Mouse (Mus musculus) limb, embryonic 15.5 days (tissue): ENCODE results near the gene Gm10190. TPM values are rescaled to one million over a fixed set of nuclear protein-coding genes. Genes with fewer than 3 reads are reported as not detected.

Experiments used
- ATAC-seq: fragments of 200-750 bp; cut with Nextera tagmentation; 2 replicates; pipeline ENCODE4 v1.8.0; 2017; ENCODE audit warnings: low read depth, moderate TSS enrichment; ENCODE audit not compliant: insufficient number of reproducible peaks, low FRiP score, low TSS enrichment
- H3K27ac ChIP-seq: fragments of 300-500 bp; sonication (generic); 2 replicates; pipeline ENCODE4 v1.5.1; 2015; ENCODE audit warnings: moderate library complexity, mild to moderate bottlenecking, inconsistent platforms
- H3K27me3 ChIP-seq: fragments of 300-500 bp; sonication (generic); 2 replicates; pipeline ENCODE4 v1.6.1; 2015; ENCODE audit warnings: inconsistent platforms
- H3K36me3 ChIP-seq: fragments of 300-500 bp; sonication (generic); 2 replicates; pipeline ENCODE4 v1.6.1; 2015; ENCODE audit warnings: inconsistent platforms
- H3K4me1 ChIP-seq: fragments of 300-500 bp; sonication (generic); 2 replicates; pipeline ENCODE4 v1.6.1; 2015; ENCODE audit warnings: inconsistent platforms
- H3K4me2 ChIP-seq: fragments of 300-500 bp; sonication (generic); 2 replicates; pipeline ENCODE4 v1.6.1; 2015; ENCODE audit warnings: mild to moderate bottlenecking, inconsistent platforms
- H3K4me3 ChIP-seq: fragments of 300-500 bp; sonication (generic); 2 replicates; pipeline ENCODE4 v1.5.1; 2015; ENCODE audit warnings: mild to moderate bottlenecking, inconsistent platforms
- H3K9ac ChIP-seq: fragments of 300-500 bp; sonication (generic); 2 replicates; pipeline ENCODE4 v1.6.1; 2015; ENCODE audit warnings: inconsistent platforms
- H3K9me3 ChIP-seq: fragments of 300-500 bp; sonication (generic); 2 replicates; pipeline ENCODE4 v1.6.1; 2016; ENCODE audit warnings: inconsistent platforms
- WGBS: fragments of 180-500 bp; shearing (Covaris S2); methylation state at CpG from one replicate; pipeline ENCODE4 v1.1.7; 2015; 5-methylcytosine and 5-hydroxymethylcytosine counted together
- polyA plus RNA-seq: library from polyadenylated mRNA; unstranded; fragments of >200 nt; fragmentation: Nextera tagmentation; extraction: Ambion mirVana; gene quantifications from 2 replicates; pipeline ENCODE4 v1.2.1, GENCODE M21; 2015

Gene Gm10190
- polyA plus RNA-seq, 1 experiment from 2014 or later, result 2.4 TPM

DNA sequence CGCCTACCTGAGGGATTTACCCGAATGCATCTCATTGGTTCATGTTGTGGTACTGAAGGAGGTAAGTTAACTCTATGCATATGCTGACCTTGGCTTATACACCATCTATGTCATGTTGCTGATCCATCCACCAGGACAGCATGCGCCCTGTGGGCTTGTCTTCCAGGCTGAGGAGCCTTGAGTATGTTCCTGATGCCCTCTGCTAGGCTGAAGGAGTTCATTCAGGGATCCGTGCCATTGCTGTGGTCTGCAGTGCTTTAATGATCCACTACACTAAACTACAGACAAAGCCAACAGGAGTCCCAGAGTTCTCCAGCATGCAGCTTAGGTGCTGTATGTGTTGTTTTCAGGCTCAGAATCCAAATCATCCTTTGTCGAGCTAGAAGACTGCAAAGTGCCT, 6.1 kb downstream of the Gm10190 start:
- H3K4me2 ChIP-seq, result no peak overlapping the region
- H3K27ac ChIP-seq, result no peak overlapping the region
- no peaks in the 10 kb centered on the region for H3K36me3 ChIP-seq
- no peak overlapping the region for H3K9ac ChIP-seq
- WGBS, result 83% methylated on average over 5 of the region's 5 CpGs
- H3K4me3 ChIP-seq, result no peak overlapping the region
- no peaks in the 10 kb centered on the region for H3K4me1 ChIP-seq
- no peaks in the 10 kb centered on the region for H3K27me3 ChIP-seq
- no peak for ATAC-seq
- H3K9me3 ChIP-seq, result no peaks in the 10 kb centered on the region

DNA sequence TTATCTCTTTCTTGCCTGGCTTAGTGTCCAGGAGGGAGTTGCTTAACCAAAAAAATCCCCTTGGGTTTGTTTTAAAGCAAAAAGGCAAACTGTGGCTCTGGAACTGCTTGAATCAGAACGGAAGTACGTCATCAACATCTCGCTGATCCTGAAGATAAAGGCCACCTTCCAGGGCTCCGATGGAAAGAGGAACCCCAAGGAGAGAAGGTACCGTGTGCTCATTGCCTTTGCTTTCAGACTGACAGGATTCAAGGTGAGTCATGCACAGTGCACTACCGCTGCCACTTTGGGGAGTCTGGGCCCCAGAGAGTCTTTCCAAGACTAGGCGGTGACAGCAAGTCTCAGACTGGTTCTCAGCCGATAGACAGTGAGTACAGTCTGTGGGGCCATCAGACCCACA, 13.1 kb downstream of the Gm10190 start:
- Histone ChIP-seq H3K9me3 (no peaks in the 10 kb centered on the region), H3K4me1 (no peaks in the 10 kb centered on the region), H3K27ac (no peak overlapping the region), H3K9ac (no peak overlapping the region), H3K36me3 (no peaks in the 10 kb centered on the region), H3K27me3 (no peaks in the 10 kb centered on the region), H3K4me2 (no peak overlapping the region), H3K4me3 (no peak overlapping the region)
- WGBS, result 81% methylated on average over 8 of the region's 8 CpGs
- no peak for ATAC-seq

DNA sequence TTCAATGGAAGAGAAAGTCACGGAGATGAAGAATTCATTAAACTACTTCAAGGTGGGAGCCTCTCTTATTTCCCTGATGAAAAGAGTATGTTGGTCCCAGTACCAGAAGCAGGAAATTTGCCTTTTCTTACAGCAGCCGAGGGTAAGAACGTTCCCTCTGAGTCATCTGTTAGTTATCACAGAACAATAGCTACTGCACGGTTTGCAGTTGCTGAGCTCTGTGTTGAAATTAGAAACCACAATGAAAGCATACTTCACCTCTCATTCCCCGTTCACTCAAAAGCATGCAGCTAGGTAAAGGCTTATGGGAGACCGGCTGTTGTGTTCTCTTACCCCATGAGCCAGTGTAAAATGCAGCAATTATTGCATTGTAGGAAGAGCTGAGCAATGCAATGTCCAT, 26.1 kb downstream of the Gm10190 start:
- no peaks in the 10 kb centered on the region for H3K27me3 ChIP-seq
- 0 out of 2 replicates have a peak overlapping the region, but pooled peaks have one; percentile 2 for H3K27ac ChIP-seq
- no peak overlapping the region for H3K9ac ChIP-seq

DNA sequence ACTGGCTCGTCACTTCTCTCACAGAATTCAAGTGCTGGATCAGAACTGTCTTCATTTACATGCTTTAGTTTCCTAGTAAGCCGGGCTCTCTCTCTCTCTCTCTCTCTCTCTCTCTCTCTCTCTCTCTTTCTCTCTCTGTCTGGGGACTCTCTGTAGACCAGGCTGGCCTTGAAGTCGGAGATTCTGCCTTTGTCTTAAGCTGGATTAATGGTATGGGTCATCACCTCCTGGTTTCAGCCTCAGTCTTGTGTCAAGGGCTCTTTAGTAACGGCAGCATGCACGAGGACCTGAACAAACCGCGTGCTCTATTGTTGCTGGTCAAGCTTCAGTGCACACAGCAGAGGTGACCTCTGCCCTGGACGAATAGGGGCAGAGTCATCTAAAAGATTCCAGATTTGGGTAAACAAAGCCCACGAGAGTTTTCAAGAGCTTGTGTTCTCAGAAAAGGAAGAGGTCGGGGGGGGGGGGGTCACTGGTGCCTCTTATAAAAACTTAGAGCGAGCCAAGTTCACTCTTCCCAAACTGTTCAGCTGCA, 26.7 kb downstream of the Gm10190 start:
- Histone ChIP-seq H3K4me1 (no peaks in the 10 kb centered on the region), H3K9me3 (no peaks in the 10 kb centered on the region), H3K9ac (no peak overlapping the region), H3K27me3 (no peaks in the 10 kb centered on the region), H3K4me3 (no peak overlapping the region), H3K4me2 (no peak overlapping the region), H3K27ac (no peak overlapping the region), H3K36me3 (no peaks in the 10 kb centered on the region)
- WGBS, result 66% methylated on average over 11 of the region's 11 CpGs
- no peak for ATAC-seq

More for the DNA sequence above, 26.1 kb downstream of the Gm10190 start:
- no peak overlapping the region for H3K4me3 ChIP-seq
- ATAC-seq, result no peak
- H3K4me1 ChIP-seq, result no peaks in the 10 kb centered on the region
- H3K9me3 ChIP-seq, result no peaks in the 10 kb centered on the region
- WGBS, result 32% methylated on average over 6 of the region's 6 CpGs
- H3K4me2 ChIP-seq, result no peak overlapping the region
- H3K36me3 ChIP-seq, result no peaks in the 10 kb centered on the region

DNA sequence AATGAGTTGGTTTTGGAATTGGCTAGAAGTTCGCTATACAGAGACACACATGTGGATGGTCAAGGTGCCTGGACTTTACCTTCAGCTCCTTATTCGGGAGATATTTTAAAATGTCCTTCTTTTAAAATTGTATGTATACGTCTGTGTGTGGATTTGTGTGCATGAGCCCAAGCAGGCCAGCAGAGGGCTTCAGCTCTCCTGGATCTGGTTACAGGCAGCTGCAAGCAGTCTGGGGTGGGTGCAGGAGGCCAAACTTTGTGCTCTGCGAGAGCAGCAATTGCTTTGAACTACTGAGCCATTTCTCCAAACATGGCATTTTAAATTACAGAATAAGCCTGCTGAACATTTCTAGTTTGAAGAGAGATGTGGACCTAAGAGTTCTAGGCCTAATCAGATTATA, 28.1 kb downstream of the Gm10190 start:
- Histone ChIP-seq H3K4me3 (no peak overlapping the region), H3K4me2 (no peak overlapping the region), H3K36me3 (no peaks in the 10 kb centered on the region), H3K9ac (no peak overlapping the region), H3K4me1 (no peaks in the 10 kb centered on the region), H3K27ac (no peak overlapping the region), H3K27me3 (no peaks in the 10 kb centered on the region), H3K9me3 (no peaks in the 10 kb centered on the region)
- ATAC-seq, result no peak
- WGBS, result 72% methylated on average over 4 of the region's 4 CpGs

DNA sequence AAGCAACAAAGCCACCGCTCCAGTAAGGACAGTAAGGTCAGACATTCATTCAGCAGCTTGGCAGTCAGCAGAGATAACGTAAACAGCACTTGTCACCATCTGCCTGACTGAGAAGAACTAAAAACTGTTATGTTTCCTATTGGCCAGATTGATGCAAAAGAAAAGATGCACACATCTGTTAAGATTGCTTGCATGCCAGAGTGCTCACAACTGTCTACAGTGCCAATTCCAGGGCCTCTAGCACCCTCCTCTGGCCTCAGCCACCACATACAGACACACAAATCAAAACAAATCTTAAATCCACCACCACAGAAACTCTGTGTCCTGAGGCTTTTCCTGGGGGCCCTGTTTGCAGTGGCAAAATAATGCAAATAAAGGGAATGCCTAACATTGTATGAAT, 41.0 kb downstream of the Gm10190 start:
- no peak overlapping the region for H3K4me2 ChIP-seq
- H3K36me3 ChIP-seq, result no peaks in the 10 kb centered on the region
- no peak for ATAC-seq
- WGBS, result 79% methylated on average over 2 of the region's 2 CpGs
- H3K27ac ChIP-seq, result no peak overlapping the region
- no peaks in the 10 kb centered on the region for H3K27me3 ChIP-seq
- no peak overlapping the region for H3K9ac ChIP-seq
- H3K4me3 ChIP-seq, result no peak overlapping the region
- H3K4me1 ChIP-seq, result no peaks in the 10 kb centered on the region
- no peaks in the 10 kb centered on the region for H3K9me3 ChIP-seq

DNA sequence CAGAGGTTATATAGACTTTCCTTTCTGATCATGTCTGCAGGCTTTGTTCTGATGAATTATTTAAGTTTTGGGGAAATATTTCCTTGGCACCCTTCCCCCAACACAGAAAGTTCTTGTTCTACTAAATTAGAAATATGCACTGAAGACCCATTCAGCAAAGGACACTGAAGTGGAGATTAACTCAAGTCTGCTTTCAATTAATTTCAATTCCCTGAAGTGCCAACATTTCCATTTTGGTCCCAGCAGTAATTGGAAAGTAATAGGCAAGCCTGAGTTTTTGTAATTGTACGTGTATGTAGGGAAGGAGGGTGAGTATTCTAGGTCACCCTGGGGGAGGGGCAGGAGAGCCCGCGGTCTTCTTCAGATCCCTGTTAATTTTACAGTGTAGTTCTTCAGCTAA, 46.9 kb downstream of the Gm10190 start:
- H3K27ac ChIP-seq, result no peak overlapping the region
- H3K4me3 ChIP-seq, result no peak overlapping the region
- no peak overlapping the region for H3K4me2 ChIP-seq
- H3K36me3 ChIP-seq, result no peaks in the 10 kb centered on the region
- no peaks in the 10 kb centered on the region for H3K27me3 ChIP-seq
- H3K9ac ChIP-seq, result no peak overlapping the region
- no peaks in the 10 kb centered on the region for H3K9me3 ChIP-seq
- 59% methylated on average over 3 of the region's 3 CpGs for WGBS
- no peak for ATAC-seq
- 0 out of 2 replicates have a peak, but pooled peaks cover 2% of the 10 kb centered on the region for H3K4me1 ChIP-seq

DNA sequence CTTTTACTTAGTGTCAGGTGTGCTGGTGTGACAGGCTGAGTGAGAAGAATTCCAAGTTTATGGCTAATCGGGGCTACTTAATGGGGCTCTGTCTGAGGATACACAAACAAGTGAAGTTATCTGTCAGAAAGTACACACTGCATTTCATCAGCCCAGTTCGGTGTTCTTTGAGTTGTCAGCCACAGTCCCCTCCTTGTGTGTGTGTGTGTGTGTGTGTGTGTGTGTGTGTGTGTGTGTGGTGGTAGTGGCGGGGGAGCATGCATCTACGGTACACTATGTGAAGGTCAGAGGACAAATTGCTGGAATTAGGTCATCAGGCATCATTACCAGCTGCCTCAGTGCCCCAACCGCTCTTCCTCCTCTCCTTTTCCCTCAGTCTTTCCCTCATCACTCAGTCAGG, 47.9 kb downstream of the Gm10190 start:
- 84% methylated on average over 5 of the region's 5 CpGs for WGBS
- H3K4me2 ChIP-seq, result no peak overlapping the region
- no peak overlapping the region for H3K27ac ChIP-seq
- no peak for ATAC-seq
- no peaks in the 10 kb centered on the region for H3K9me3 ChIP-seq
- no peaks in the 10 kb centered on the region for H3K27me3 ChIP-seq
- no peak overlapping the region for H3K9ac ChIP-seq
- no peak overlapping the region for H3K4me3 ChIP-seq
- H3K36me3 ChIP-seq, result no peaks in the 10 kb centered on the region
- 0 out of 2 replicates have a peak, but pooled peaks cover 2% of the 10 kb centered on the region for H3K4me1 ChIP-seq

DNA sequence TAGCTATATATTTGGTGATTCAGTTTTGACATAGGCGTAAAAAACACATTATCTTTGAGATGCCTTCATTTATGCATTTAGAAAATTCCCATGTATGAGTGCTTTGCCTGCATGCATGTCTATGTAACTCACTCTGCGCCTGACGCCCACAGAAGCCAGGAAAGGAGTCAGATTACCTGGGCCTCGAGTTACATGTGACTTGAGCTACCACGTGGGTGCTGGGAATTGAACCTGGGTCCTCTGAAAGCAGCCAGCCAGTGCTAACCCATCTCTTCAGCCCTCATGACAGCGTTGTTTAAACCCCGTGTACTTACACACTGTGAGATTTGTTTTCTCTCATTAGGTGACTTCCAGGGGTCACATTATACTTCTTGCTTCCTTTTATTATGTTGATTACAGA, 48.8 kb downstream of the Gm10190 start:
- Histone ChIP-seq H3K27ac (no peak overlapping the region), H3K4me1 (0 out of 2 replicates have a peak, but pooled peaks cover 2% of the 10 kb centered on the region), H3K36me3 (no peaks in the 10 kb centered on the region), H3K4me2 (no peak overlapping the region), H3K9ac (no peak overlapping the region), H3K27me3 (no peaks in the 10 kb centered on the region), H3K9me3 (no peaks in the 10 kb centered on the region), H3K4me3 (no peak overlapping the region)
- ATAC-seq, result no peak
- 80% methylated on average over 7 of the region's 7 CpGs for WGBS

DNA sequence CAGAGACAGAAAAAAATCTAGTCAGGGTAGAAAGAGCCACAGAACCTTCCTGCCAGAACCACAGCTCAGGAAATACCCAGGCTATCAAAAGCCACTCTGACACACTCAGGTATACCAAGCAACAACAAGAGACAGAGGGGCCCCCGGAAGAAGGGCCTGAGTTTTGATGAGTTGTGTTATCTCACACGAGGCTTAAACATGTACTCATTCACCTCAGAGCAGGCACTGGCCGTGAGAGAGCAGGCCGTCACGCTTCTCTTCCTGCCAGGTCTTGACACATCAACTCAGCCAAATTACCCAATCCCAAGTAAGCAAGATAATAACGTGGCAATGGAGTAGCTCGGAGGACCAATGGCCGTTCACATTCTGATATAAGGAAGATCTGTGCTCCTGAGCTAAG, 49.7 kb downstream of the Gm10190 start:
- H3K36me3 ChIP-seq, result no peaks in the 10 kb centered on the region
- ATAC-seq, result no peak
- WGBS, result 76% methylated on average over 8 of the region's 8 CpGs
- no peaks in the 10 kb centered on the region for H3K9me3 ChIP-seq
- H3K4me3 ChIP-seq, result no peak overlapping the region
- no peak overlapping the region for H3K9ac ChIP-seq
- H3K27ac ChIP-seq, result no peak overlapping the region
- no peak overlapping the region for H3K4me2 ChIP-seq
- H3K4me1 ChIP-seq, result 0 out of 2 replicates have a peak, but pooled peaks cover 2% of the 10 kb centered on the region
- H3K27me3 ChIP-seq, result no peaks in the 10 kb centered on the region

Other genes starting within 250 kb of the Gm10190 start
- gene Galm, start 246.1 kb downstream of the Gm10190 start, polyA plus RNA-seq, result 12.9 and 14.1 TPM in 2 replicates
- 496 and 517 TPM in 2 replicates for gene Srsf7, start 166.2 kb downstream of the Gm10190 start, polyA plus RNA-seq
- 0.05 TPM in 1 of 2 replicates, not detected in the other for gene Ttc39d, start 166.1 kb downstream of the Gm10190 start, polyA plus RNA-seq
- 29.5 and 32.6 TPM in 2 replicates for gene Gemin6, start 149.1 kb downstream of the Gm10190 start, polyA plus RNA-seq
- 18.8 and 19.0 TPM in 2 replicates for gene Morn2, start 83.3 kb downstream of the Gm10190 start, polyA plus RNA-seq
- 19.3 and 21.2 TPM in 2 replicates for gene Dhx57, start 83.1 kb downstream of the Gm10190 start, polyA plus RNA-seq
- 0.42 and 0.84 TPM in 2 replicates for gene Arhgef33, start 66.1 kb downstream of the Gm10190 start, polyA plus RNA-seq
- gene Sos1, start 106.9 kb upstream of the Gm10190 start, polyA plus RNA-seq, result 3.1 and 4.8 TPM in 2 replicates
- 0.18 and 0.21 TPM in 2 replicates for gene Cdkl4, start 204.3 kb upstream of the Gm10190 start, polyA plus RNA-seq